Mouse (Mus musculus) C2C12 (cell line): ENCODE data around the gene Mettl3. TPM values are rescaled to one million over a fixed set of nuclear protein-coding genes. Genes with fewer than 3 reads are reported as not detected.
A peak's percentile ranks its signal among the peaks of the same experiment; 100 is the strongest.

Experiments used
- H3K27me3 ChIP-seq: one replicate; pipeline ENCODE4 v1.6.1; 2011; ENCODE audit not compliant: control insufficient read depth, insufficient read depth, insufficient read length
- H3K36me3 ChIP-seq: one replicate; pipeline ENCODE4 v1.6.1; 2011; ENCODE audit not compliant: control insufficient read depth, insufficient read depth
- H3K4me3 ChIP-seq: one replicate; pipeline ENCODE4 v1.5.1; 2011; ENCODE audit warnings: mild to moderate bottlenecking, control low read depth; ENCODE audit not compliant: poor library complexity, insufficient read depth, severe bottlenecking
- H3K79me2 ChIP-seq: one replicate; pipeline ENCODE4 v1.6.1; 2011; ENCODE audit not compliant: control insufficient read depth, insufficient read depth
- H3K79me3 ChIP-seq: one replicate; pipeline ENCODE4 v1.6.1; 2011; ENCODE audit warnings: low read depth, control low read depth
- H3ac ChIP-seq: one replicate; pipeline ENCODE3; 2011; ENCODE audit warnings: low read depth; ENCODE audit not compliant: control insufficient read depth, insufficient read length
- CEBPB ChIP-seq: IDR thresholded peaks from one replicate; pipeline ENCODE4 v1.6.1; 2011; ENCODE audit warnings: low read depth, mild to moderate bottlenecking, control low read depth, moderate library complexity
- CTCF ChIP-seq: IDR thresholded peaks from one replicate; pipeline ENCODE4 v1.5.1; 2011; ENCODE audit not compliant: control insufficient read depth, insufficient read depth, insufficient read length
- FOSL1 ChIP-seq: IDR thresholded peaks from one replicate; pipeline ENCODE4 v1.8.0; 2011; ENCODE audit warnings: mild to moderate bottlenecking, low read length; ENCODE audit not compliant: poor library complexity, insufficient read depth, severe bottlenecking
- MAX ChIP-seq: IDR thresholded peaks from one replicate; pipeline ENCODE4 v1.6.1; 2011; ENCODE audit warnings: mild to moderate bottlenecking, control low read depth
- MYOD1 ChIP-seq: IDR thresholded peaks from one replicate; pipeline ENCODE4 v1.6.1; 2011; ENCODE audit warnings: low read depth; ENCODE audit not compliant: control insufficient read depth, insufficient read length
- MYOG ChIP-seq: IDR thresholded peaks from one replicate; pipeline ENCODE4 v1.6.1; 2011; ENCODE audit not compliant: control insufficient read depth, insufficient read length; ENCODE audit errors: extremely low read depth
- USF1 ChIP-seq: IDR thresholded peaks from one replicate; pipeline ENCODE4 v1.6.1; 2011; ENCODE audit warnings: low read depth, mild to moderate bottlenecking, control low read depth, moderate library complexity
- polyA plus RNA-seq: library from polyadenylated mRNA; unstranded; fragments of >200 nt; fragmentation: generic; extraction: Trizol; gene quantifications from one replicate; pipeline ENCODE4 v1.2.1, GENCODE M21; 2012; ENCODE audit warnings: missing spikeins

The Mettl3 gene
- polyA plus RNA-seq, 1 experiment, result 33.3 TPM

DNA sequence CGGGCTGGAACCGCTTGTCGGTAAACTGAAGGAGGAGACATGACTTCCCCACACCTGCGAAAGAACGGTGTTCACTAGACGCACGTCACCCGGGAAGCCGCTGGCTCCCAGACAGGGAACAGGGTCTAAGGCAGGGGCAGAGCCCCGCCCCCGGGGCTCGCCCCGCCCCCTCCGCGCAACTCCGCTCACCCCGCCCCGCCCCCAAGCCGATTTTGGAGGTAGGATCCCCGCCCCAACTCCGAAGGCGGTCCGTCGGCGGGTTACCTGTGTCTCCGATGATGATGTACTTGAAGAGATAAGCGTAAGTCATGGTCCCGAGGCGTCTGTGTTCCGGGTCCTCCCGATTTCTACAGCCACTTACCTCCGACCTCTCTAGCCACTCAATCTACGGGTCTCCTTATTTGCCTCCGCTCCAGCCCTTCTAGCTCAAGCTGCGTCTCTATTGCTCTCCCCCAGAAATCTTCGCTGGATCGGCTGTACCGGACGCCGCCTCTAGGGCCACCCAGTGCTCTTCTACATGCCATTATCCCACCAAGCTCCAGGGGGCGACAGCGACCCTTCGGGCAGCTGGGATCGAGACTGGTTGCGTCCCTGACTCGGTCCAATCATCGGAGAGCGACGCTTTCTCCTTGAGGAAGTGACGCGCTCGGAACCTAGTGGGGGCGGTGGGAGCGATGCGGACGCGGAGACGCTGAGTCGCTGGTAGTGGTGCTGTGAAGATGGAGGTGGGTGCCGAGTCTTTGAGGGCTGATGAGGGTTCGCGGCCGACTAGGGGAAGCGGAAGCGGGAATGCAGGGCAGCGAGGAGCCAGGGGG is 25.8 kb downstream of the Mettl3 start, which contains the start of the genes Tox4 and Rab2b:
Gene Tox4, plus strand, starts transcription at position 215 of the 815 bp plus-strand sequence.
Gene Rab2b, minus strand, starts transcription at position 614 of the 815 bp plus-strand sequence.
- Histone ChIP-seq H3K27me3 (no peaks in the 10 kb centered on the region), H3ac (peak within 1 kb of the TSS; percentile 91), H3K79me3 (peaks cover 26% of the 10 kb centered on the region), H3K4me3 (peak within 1 kb of the TSS; percentile 89), H3K36me3 (peaks cover 3% of the 10 kb centered on the region), H3K79me2 (peaks cover 45% of the 10 kb centered on the region)
- TF ChIP-seq CTCF (peak; percentile 85), USF1 (no peak)

- peaks cover 26% of the 10 kb centered on the region for H3K79me2 ChIP-seq
- H3K4me3 ChIP-seq, result no peak overlapping the region
- H3ac ChIP-seq, result no peak overlapping the region
- no peak for TF ChIP-seq USF1
- no peak for TF ChIP-seq MYOD1
- TF ChIP-seq MYOG, result no peak
- TF ChIP-seq MAX, result no peak
- no peak for TF ChIP-seq FOSL1
- no peak for TF ChIP-seq CEBPB
- TF ChIP-seq CTCF, result no peak
- no peaks in the 10 kb centered on the region for H3K27me3 ChIP-seq
- H3K36me3 ChIP-seq, result no peaks in the 10 kb centered on the region
- H3K79me3 ChIP-seq, result peaks cover 14% of the 10 kb centered on the region
Measured at GRCm38 (mm10) chr14:52277210-52277609, 27.7 kb downstream of the Mettl3 start.

- Histone ChIP-seq H3ac (no peak overlapping the region), H3K4me3 (no peak overlapping the region), H3K27me3 (no peaks in the 10 kb centered on the region), H3K36me3 (peaks cover 3% of the 10 kb centered on the region), H3K79me3 (no peaks in the 10 kb centered on the region), H3K79me2 (no peaks in the 10 kb centered on the region)
- TF ChIP-seq CEBPB (no peak), FOSL1 (no peak), MYOD1 (no peak), MYOG (no peak), CTCF (no peak), MAX (no peak), USF1 (no peak)
Measured at GRCm38 (mm10) chr14:52272781-52273180, 32.1 kb downstream of the Mettl3 start.

DNA sequence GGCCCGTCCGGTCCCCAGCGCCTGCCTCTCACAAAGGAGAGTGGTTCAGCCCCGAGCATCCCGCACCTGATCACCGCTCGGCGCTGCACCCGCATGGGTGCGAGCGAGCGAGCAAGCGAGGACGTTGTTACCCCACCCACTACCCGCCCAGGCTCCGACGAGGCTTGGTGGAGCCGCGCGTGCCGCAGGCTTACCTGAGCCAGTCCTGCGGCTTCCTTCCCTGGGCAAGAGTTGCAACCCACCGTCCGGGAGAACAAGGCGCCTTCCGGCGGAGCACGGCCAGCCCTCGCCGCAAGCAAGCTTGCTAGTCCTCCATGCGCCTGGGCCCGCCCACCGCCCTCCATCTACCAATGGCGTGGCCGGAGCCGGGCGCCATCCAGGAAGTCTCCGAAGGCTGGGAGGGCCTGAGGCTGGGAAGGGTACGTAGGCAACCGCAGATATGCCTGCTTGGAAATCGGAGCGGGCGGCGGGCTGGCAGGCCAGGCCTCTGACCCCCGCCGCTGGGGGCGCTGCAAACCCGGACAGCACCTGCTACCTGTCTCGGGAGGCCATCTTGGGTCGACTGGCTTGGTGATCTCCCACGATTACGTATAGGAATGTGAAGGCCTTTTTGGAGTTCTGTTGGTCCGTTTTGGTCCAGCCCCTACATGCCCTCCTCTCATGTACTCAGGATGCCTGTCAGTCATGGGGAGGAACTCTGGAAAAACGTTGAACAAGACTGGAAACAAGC is 47.3 kb downstream of the Mettl3 start, which contains the start of gene Chd8:
Gene Chd8, minus strand, starts transcription at position 297 of the 730 bp plus-strand sequence.
- TF ChIP-seq MYOG, result no peak
- TF ChIP-seq CTCF, result peak; percentile 92
- peak; percentile 79 for TF ChIP-seq MAX
- peak; percentile 33 for TF ChIP-seq MYOD1
- peak within 1 kb of the TSS; percentile 71 for H3K4me3 ChIP-seq
- no peaks in the 10 kb centered on the region for H3K27me3 ChIP-seq

DNA sequence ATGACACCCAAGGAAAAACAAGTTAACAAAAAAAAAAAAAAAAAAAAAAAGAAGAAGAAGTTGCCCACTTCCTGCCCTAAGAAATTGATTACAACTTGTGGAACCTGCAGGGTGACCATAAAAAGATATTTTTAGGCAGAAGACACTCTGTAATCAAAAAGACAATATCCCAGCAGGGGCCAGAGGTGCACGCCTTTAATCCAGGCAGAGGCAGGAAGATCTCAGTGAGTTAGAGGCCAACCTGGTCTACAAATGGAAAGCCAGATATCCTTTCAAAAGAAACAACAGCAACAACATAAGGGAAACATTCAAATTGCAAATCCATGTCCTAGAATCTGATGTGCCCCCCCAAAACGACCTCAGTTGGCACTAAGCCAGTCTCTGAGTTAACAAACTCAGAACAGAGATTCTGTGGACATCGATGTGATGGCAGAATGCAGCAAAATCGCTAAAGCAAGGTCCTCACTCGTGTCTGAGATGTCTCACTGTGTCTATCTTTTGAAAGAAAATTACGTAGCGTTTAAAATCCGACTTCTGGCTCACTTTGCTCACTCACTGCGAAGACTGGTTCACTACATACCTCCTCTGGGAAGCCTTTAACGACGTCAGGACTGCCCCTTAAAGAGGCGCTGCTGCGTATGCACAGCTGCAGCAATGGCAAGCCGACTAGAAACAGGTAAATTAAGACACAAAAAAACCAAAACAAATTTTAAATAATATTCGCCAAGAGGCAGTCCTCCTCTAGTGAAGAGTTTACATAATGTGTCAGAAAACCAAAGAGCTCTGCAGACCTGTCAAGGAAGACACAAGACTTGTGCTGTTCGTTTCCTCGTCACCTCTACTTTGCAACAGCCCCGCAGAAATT is 48.4 kb downstream of the Mettl3 start:
- TF ChIP-seq MYOG (no peak), FOSL1 (no peak), MYOD1 (no peak), USF1 (no peak), CEBPB (no peak), MAX (no peak), CTCF (no peak)
- Histone ChIP-seq H3ac (peak overlapping the region; percentile 75), H3K79me2 (peaks cover 60% of the 10 kb centered on the region), H3K36me3 (peaks cover 5% of the 10 kb centered on the region), H3K4me3 (peak overlapping the region; percentile 71), H3K27me3 (no peaks in the 10 kb centered on the region), H3K79me3 (peaks cover 53% of the 10 kb centered on the region)

More for the DNA sequence above, 47.3 kb downstream of the Mettl3 start, which contains the start of gene Chd8:
- Histone ChIP-seq H3K79me2 (peaks cover 48% of the 10 kb centered on the region), H3K79me3 (peaks cover 43% of the 10 kb centered on the region), H3ac (peak within 1 kb of the TSS; percentile 75), H3K36me3 (peaks cover 5% of the 10 kb centered on the region)
